Mouse (Mus musculus) midbrain, embryonic 15.5 days (tissue): Measurements from ENCODE around the gene Chst11. TPM values are rescaled to one million over a fixed set of nuclear protein-coding genes. Genes with fewer than 3 reads are reported as not detected.
A peak's percentile ranks its signal among the peaks of the same experiment; 100 is the strongest.

Experiments
- ATAC-seq: fragments of 200-750 bp; cut with Nextera tagmentation; replicated peaks from 2 replicates; pipeline ENCODE4 v1.8.0; 2017; ENCODE audit warnings: moderate TSS enrichment
- H3K27ac ChIP-seq: fragments of 300-500 bp; sonication (generic); 2 replicates; pipeline ENCODE4 v1.5.1; 2015; ENCODE audit warnings: mild to moderate bottlenecking, inconsistent platforms
- H3K27me3 ChIP-seq: fragments of 300-500 bp; sonication (generic); replicated peaks from 2 replicates; pipeline ENCODE4 v1.6.1; 2015; ENCODE audit warnings: inconsistent platforms
- H3K36me3 ChIP-seq: fragments of 300-500 bp; sonication (generic); replicated peaks from 2 replicates; pipeline ENCODE4 v1.6.1; 2015; ENCODE audit warnings: inconsistent platforms
- H3K4me1 ChIP-seq: fragments of 300-500 bp; sonication (generic); 2 replicates; pipeline ENCODE4 v1.6.1; 2015; ENCODE audit warnings: inconsistent platforms
- H3K4me2 ChIP-seq: fragments of 300-500 bp; sonication (generic); 2 replicates; pipeline ENCODE4 v1.6.1; 2015; ENCODE audit warnings: inconsistent platforms, mild to moderate bottlenecking, moderate library complexity
- H3K4me3 ChIP-seq: fragments of 300-500 bp; sonication (generic); 2 replicates; pipeline ENCODE4 v1.5.1; 2015; ENCODE audit warnings: mild to moderate bottlenecking, inconsistent platforms
- H3K9ac ChIP-seq: fragments of 300-500 bp; sonication (generic); 2 replicates; pipeline ENCODE4 v1.6.1; 2015; ENCODE audit warnings: mild to moderate bottlenecking, inconsistent platforms
- H3K9me3 ChIP-seq: fragments of 300-500 bp; sonication (generic); 2 replicates; pipeline ENCODE4 v1.6.1; 2016; ENCODE audit warnings: inconsistent platforms
- WGBS: fragments of 180-500 bp; shearing (Covaris S2); methylation state at CpG from one replicate; pipeline ENCODE4 v1.1.7; 2015; ENCODE audit warnings: mixed read lengths; 5-methylcytosine and 5-hydroxymethylcytosine counted together
- polyA plus RNA-seq: library from polyadenylated mRNA; unstranded; fragments of >200 nt; fragmentation: Nextera tagmentation; extraction: Ambion mirVana; gene quantifications from 2 replicates; pipeline ENCODE4 v1.2.1, GENCODE M21; 2015

Gene Chst11
- polyA plus RNA-seq, 1 experiment from 2014 or later: 4.1 TPM

DNA sequence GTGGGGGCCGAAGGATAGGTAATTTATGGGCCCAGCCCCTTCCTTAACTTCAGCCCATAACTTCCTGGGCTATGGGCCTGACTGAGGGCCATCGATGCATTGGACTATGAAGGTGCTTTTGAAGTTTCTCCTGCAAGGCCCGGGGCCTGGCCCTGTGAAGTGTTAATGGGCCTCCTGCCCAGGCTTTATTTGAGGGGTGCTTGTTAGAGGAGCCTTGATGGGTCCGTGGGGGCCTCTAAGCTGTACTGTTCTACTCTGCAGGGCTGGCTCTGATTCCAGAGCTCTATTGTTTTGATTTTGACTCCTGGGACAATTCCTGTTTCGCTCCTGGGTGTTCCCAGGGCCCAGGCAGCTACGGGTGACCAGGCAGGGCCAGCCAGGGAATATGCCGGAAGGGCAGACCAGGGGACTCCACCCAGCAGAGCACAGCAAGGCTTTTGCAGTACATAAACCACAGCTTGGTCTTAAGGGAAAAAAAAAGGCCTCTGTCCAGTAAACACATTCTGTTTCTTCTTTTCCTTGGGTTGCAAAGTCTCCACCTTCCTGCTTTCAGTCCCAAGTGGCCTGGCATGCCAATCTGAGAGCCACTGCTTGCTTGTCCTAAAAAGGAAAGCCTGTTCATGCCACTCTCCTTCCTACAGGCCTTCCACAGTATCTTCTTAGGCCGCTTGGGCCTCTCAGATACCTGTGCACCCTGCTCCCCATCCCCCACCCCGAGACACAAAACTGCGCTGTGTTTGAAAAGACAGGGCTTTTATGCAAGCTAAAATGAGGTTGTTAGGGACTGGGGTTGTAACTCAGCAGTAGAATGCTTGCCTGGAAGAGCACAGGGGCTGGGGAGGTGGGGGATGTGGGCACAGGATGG lies 57.5 kb downstream of the Chst11 start:
- Histone ChIP-seq H3K27ac (peak overlapping the region; percentile 53; the same call in 1 of the 2 replicates), H3K9ac (no peak overlapping the region), H3K4me1 (peaks cover 16% of the 10 kb centered on the region), H3K9me3 (no peaks in the 10 kb centered on the region), H3K4me2 (no peak overlapping the region), H3K36me3 (no peaks in the 10 kb centered on the region), H3K27me3 (no peaks in the 10 kb centered on the region), H3K4me3 (no peak overlapping the region)
- 22% methylated on average over 10 of the region's 10 CpGs for WGBS
- peak; percentile 66 for ATAC-seq

- 61% methylated on average over 2 of the region's 2 CpGs for WGBS
These were observed 58.4 kb downstream of the Chst11 start for GRCm38 (mm10) chr10:83043478-83044259.

DNA sequence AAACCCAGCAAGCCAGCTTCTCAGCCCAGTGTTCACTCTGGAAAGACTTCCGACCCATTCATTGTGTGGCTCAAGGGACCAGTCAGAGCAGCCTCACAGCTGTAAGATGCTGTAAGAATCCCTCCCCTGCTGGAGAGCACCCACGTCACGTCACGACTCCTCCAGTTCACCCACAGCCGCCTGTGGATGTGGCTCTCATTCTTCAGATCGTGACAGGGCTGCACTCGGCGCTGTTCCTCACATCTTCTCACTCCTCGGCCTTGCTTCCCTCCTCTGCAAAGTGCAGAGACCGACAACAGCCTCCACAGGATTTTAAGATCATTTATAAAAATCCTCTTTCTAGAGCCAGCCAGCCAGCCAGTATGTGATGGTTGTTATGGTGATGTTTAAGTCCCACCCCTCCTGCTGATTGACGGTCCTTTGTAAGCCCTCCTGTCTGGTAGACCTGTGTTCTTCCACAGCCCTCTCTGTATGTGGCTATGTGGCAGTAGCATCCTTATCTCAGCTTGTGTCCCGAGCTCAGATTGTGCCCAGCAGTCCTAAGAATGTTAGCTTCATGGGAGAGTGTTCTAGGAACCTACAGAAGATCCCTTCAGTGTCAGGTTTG lies 64.0 kb downstream of the Chst11 start:
- Histone ChIP-seq H3K4me2 (peak overlapping the region; percentile 33), H3K36me3 (no peaks in the 10 kb centered on the region), H3K27me3 (no peaks in the 10 kb centered on the region), H3K9me3 (no peaks in the 10 kb centered on the region), H3K27ac (peak overlapping the region; percentile 83), H3K4me3 (no peak overlapping the region), H3K4me1 (peaks cover 14% of the 10 kb centered on the region), H3K9ac (0 out of 2 replicates have a peak overlapping the region, but pooled peaks have one; percentile 23)
- ATAC-seq: peak; percentile 91
- WGBS: 36% methylated on average over 12 of the region's 12 CpGs

More at GRCm38 (mm10) chr10:83043478-83044259, 58.4 kb downstream of the Chst11 start:
- Histone ChIP-seq H3K9me3 (no peaks in the 10 kb centered on the region), H3K4me2 (no peak overlapping the region), H3K9ac (no peak overlapping the region), H3K27me3 (no peaks in the 10 kb centered on the region), H3K4me3 (no peak overlapping the region), H3K27ac (no peak overlapping the region), H3K4me1 (peaks cover 15% of the 10 kb centered on the region), H3K36me3 (no peaks in the 10 kb centered on the region)
- ATAC-seq: 0 out of 2 replicates have a peak, but pooled peaks have one; percentile 20

- WGBS: 81% methylated on average over 10 of the region's 10 CpGs
- Histone ChIP-seq H3K4me3 (no peak overlapping the region), H3K9me3 (no peaks in the 10 kb centered on the region), H3K36me3 (no peaks in the 10 kb centered on the region), H3K27me3 (no peaks in the 10 kb centered on the region), H3K4me2 (no peak overlapping the region), H3K4me1 (peaks cover 15% of the 10 kb centered on the region), H3K27ac (no peak overlapping the region), H3K9ac (no peak overlapping the region)
- ATAC-seq: no peak
These were observed 68.7 kb downstream of the Chst11 start for GRCm38 (mm10) chr10:83053886-83054550.

DNA sequence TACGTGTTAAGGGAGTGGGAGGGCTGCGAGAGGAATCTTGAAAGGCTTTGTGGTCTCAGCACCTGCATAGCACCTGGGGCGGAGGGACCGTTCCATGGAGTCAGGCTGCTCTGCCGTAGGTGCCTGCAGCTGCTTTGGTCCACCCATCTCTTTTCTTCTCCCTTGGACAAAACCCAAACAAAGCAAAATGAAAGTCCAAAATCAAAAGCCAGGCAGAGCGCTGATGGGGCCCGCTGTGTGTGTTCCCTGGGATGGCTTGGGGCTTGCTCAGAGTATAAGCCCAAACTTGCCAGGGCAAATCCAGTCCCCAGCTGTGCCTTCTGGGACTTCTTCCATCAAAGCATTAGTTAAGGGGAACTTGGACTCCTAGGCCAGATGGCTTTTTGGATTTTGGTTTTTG lies 71.0 kb downstream of the Chst11 start:
- Histone ChIP-seq H3K4me3 (no peak overlapping the region), H3K27me3 (no peaks in the 10 kb centered on the region), H3K9me3 (no peaks in the 10 kb centered on the region), H3K36me3 (no peaks in the 10 kb centered on the region), H3K4me2 (no peak overlapping the region), H3K27ac (no peak overlapping the region), H3K4me1 (peaks cover 22% of the 10 kb centered on the region), H3K9ac (no peak overlapping the region)
- WGBS: 76% methylated on average over 7 of the region's 7 CpGs
- no peak for ATAC-seq

DNA sequence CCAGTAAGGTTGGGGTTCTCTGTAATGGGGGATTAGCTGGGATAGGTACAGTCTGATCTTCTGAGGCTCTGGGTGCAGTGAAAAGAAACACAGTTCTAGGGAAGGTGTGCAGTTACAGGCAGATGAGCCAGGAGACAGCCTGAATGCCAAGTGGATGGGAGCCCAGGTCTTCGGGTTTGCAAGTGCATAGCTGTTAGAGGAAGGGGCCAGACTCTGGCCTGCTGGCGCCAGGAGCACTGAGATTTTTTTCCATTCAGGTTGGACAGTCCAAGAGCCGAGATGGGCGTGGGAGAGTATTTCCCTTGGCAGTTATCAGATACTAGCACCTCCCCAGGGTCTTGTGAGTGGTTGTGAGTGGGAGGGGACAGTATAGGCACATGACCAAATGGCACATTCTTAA lies 71.6 kb downstream of the Chst11 start:
- no peak for ATAC-seq
- Histone ChIP-seq H3K9ac (no peak overlapping the region), H3K27ac (no peak overlapping the region), H3K4me1 (peaks cover 22% of the 10 kb centered on the region), H3K36me3 (no peaks in the 10 kb centered on the region), H3K4me2 (no peak overlapping the region), H3K27me3 (no peaks in the 10 kb centered on the region), H3K4me3 (no peak overlapping the region), H3K9me3 (no peaks in the 10 kb centered on the region)
- 74% methylated on average over 4 of the region's 4 CpGs for WGBS

GRCm38 (mm10) chr10:83060066-83060782 lies 74.9 kb downstream of the Chst11 start:
- H3K4me3 ChIP-seq: no peak overlapping the region
- H3K27me3 ChIP-seq: no peaks in the 10 kb centered on the region
- H3K9ac ChIP-seq: no peak overlapping the region
- H3K36me3 ChIP-seq: no peaks in the 10 kb centered on the region
- H3K27ac ChIP-seq: peak overlapping the region; percentile 45; the same call in 1 of the 2 replicates
- ATAC-seq: 0 out of 2 replicates have a peak, but pooled peaks have one; percentile 18
- peaks cover 22% of the 10 kb centered on the region for H3K4me1 ChIP-seq
- no peaks in the 10 kb centered on the region for H3K9me3 ChIP-seq
- H3K4me2 ChIP-seq: no peak overlapping the region
- 47% methylated on average over 12 of the region's 12 CpGs for WGBS

GRCm38 (mm10) chr10:83062315-83062714 lies 77.0 kb downstream of the Chst11 start:
- Histone ChIP-seq H3K9me3 (no peaks in the 10 kb centered on the region), H3K4me1 (peaks cover 22% of the 10 kb centered on the region), H3K4me2 (no peak overlapping the region), H3K4me3 (no peak overlapping the region), H3K9ac (no peak overlapping the region), H3K36me3 (no peaks in the 10 kb centered on the region), H3K27ac (no peak overlapping the region), H3K27me3 (no peaks in the 10 kb centered on the region)
- no peak for ATAC-seq
- WGBS: 76% methylated on average over 9 of the region's 9 CpGs

DNA sequence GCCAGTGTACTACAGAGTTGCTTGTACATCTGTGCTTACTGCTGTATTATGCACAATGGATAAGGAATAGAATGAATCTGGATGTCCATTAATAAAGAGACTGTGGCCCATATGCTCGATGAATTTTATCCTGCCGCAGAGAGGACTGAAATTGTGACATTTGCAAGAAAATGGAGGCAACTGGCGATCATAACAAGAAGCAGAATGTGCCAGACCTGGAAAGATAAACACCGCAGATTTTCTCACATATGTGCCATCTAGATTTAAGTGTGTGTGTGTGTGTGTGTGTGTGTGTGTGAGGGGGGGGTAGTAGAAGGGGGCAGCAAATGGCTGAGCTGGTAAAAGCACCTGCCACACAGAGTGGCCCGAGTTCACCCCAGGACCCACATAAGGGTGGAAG lies 79.5 kb downstream of the Chst11 start:
- no peak for ATAC-seq
- Histone ChIP-seq H3K27ac (no peak overlapping the region), H3K9ac (no peak overlapping the region)

DNA sequence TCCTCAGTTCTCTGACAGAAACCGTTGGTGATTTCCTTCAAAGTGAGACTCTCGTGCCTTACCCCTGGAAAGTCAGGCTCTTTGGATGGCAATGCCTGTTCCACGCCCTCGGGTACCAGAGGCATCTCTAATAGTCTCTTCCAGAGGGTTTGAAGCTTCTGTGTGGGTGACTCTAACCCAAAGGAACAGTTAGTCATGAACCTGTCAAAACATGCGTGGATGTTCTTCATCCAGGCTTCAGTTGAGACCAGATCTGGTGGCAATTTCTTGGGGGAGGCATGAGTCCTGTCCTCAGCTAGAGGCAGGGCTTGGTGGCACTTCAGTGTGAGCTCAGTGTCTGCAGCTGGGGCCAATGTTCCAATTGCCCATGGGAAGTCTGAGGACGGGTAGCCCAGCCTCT lies 80.9 kb downstream of the Chst11 start:
- no peak overlapping the region for H3K27ac ChIP-seq
- no peaks in the 10 kb centered on the region for H3K36me3 ChIP-seq
- no peak overlapping the region for H3K4me3 ChIP-seq
- 82% methylated on average over 6 of the region's 6 CpGs for WGBS
- H3K27me3 ChIP-seq: no peaks in the 10 kb centered on the region
- no peak overlapping the region for H3K9ac ChIP-seq
- H3K9me3 ChIP-seq: no peaks in the 10 kb centered on the region
- no peaks in the 10 kb centered on the region; the same call in 1 of the 2 replicates for H3K4me1 ChIP-seq
- ATAC-seq: no peak
- H3K4me2 ChIP-seq: no peak overlapping the region

More for the DNA sequence above, 79.5 kb downstream of the Chst11 start:
- Histone ChIP-seq H3K4me1 (peaks cover 12% of the 10 kb centered on the region), H3K4me3 (no peak overlapping the region), H3K9me3 (no peaks in the 10 kb centered on the region), H3K36me3 (no peaks in the 10 kb centered on the region), H3K27me3 (no peaks in the 10 kb centered on the region), H3K4me2 (no peak overlapping the region)
- 87% methylated on average over 5 of the region's 5 CpGs for WGBS

GRCm38 (mm10) chr10:83067305-83067704 lies 82.0 kb downstream of the Chst11 start:
- H3K4me2 ChIP-seq: no peak overlapping the region
- no peak overlapping the region for H3K9ac ChIP-seq
- no peaks in the 10 kb centered on the region for H3K36me3 ChIP-seq
- no peaks in the 10 kb centered on the region for H3K27me3 ChIP-seq
- no peaks in the 10 kb centered on the region; the same call in 1 of the 2 replicates for H3K4me1 ChIP-seq
- no peak overlapping the region for H3K4me3 ChIP-seq
- no peak overlapping the region for H3K27ac ChIP-seq
- 68% methylated on average over 4 of the region's 4 CpGs for WGBS
- no peaks in the 10 kb centered on the region for H3K9me3 ChIP-seq
- ATAC-seq: no peak
